Mouse (Mus musculus) CD4-positive helper T cell, adult 2 months (primary cell): ENCODE results near the gene Optc.

Source experiments
- DNase-seq: peaks from one replicate; pipeline ENCODE4 v3.0.0-alpha.2; 2012; ENCODE audit warnings: low read depth, missing footprints, low spot score

The Optc gene

DNA sequence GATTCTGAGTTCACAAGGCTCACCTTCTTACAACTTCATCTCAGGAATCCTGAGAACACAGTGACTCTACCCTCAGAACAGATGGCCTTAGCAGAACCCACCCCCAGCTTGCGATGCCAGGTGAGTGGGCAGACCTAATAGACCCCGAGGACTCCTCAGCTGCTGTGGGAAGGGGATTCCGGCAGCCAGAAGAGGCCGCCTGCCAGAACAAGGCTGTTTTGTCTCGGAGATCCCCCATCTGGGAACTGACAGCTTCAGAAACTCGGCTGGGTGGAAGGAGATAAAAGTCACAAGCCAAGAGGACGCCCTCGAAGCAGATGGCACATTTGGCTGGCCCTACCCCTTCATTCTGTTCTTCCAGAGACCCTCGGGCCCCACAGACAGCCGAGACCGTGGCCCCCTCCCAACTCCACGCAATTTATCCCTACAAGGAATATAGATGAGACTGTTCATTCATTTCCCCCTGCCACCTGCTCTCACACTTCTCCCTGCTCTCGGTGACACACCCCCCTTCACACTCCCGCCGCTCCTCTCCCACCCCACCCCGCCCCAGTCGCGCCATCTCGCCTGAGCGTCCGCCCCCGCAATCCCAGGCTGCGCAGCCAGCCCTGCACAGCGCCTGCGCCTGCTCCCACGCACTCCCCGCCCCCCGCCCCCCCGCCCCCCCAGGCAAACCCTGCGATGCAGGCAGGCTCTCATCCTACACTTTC is at the start of gene Optc:
TSS of gene Optc (minus strand) at position 51 of the 710 bp plus-strand sequence.
- peak; percentile 51 for DNase-seq

GRCm38 (mm10) chr1:133954009-133954408 is 46.2 kb upstream of the Optc start:
- DNase-seq: no peak

GRCm38 (mm10) chr1:133953261-133953742 is 45.5 kb upstream of the Optc start:
- no peak for DNase-seq

DNA sequence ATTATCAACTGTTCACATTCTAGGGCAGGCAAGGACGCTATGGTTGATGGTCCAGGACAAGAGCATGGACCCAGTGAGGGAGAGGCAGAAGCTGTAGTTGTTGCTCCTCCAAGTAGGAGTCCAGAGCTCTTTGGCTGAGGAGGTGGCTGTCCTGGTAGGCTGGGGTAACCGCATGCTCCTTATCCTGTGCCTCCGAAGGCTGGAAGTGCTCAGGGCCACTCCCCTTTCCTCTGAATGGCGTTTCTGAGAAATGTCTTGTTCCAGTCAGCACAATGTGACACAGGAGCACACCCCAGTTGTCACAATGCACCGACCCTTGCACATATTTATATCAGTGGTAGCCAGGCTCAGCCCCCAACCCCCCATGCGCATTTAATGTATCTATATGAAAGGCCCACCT is 43.8 kb upstream of the Optc start:
- DNase-seq: no peak

DNA sequence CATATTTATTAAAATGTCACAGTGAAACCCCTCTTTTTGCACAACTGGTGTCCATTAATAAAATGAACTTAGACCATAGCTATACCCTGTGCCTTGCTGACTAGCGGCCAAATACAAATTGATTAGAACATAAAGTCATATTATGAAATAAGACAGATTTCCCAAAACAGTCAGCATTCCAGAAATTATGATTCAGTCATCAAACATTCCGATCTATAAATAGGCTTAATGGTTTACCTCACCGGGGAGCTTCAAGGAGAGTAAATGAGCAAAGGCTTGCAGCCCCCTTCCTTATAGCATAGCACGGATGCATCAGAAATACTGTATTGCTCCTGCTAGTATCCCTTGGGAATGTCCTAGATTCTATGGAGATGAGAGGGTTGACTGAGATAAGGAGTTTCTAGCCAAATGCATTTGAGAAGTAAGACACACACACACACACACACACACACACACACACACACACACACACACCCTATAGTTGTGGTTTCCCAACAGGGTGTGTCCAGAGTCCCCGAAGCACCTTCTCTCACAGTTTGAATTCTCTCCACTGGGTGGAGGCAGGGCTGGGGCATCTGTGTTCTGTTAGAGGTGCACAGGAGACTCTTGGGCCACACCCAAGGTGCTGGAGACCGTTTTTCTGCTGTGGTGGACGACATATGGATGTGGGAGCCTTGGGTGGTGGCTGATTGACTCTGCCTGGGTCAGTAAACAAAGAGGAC is 42.4 kb upstream of the Optc start:
- peak; percentile 43 for DNase-seq

DNA sequence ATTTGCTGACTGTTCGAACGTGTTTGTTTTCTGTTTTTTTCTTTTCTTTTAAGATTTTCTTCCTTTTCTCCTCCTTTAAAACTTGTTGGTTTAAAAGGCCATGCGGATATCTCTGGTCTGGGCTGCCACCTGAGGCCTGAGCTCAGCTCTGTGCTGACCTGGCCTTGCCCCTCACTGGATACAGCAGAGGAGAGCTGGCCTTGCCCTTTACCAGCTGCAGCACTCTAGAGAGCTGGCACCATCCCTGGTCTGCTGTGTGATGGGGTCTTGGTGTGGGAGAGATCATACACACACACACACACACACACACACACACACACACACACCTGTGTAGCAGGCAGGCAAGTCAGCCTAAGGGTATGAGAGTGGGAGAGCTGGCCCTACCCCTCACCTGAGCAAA is 37.3 kb upstream of the Optc start:
- DNase-seq: no peak

GRCm38 (mm10) chr1:133941904-133942303 is 34.1 kb upstream of the Optc start:
- DNase-seq: no peak

GRCm38 (mm10) chr1:133941158-133941860 is 33.5 kb upstream of the Optc start:
- DNase-seq: no peak

DNA sequence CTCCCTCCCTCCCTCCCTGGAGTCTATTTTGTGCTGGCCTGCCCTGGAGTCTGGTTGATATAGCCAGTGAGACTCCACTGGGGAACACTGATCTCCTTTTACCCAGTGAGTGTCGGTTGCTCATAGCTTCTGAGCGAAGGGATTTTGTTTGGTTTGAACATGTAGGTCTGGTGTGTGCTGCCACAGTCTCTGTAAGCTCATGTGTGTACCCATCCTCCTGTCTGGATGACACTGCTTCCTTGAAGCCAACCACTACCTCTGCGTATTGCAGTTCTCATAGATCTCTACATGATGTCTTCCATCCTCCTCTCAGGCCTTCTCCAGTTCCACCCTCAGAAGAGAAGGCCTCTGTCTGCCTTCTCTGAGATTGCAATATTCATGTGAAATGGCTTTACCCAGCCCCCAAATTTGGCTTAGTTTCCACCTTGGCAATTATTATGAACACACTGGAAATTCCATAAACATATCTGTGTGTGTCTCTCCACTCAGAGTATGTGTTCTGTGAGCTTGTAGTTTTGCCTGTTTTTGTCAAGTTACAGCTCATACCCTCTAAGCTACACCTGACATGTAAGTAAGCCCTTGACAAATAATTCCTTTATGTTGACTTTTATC is 32.8 kb upstream of the Optc start:
- DNase-seq: no peak

- DNase-seq: no peak
Measured at GRCm38 (mm10) chr1:133939708-133940107, 31.9 kb upstream of the Optc start.

- no peak for DNase-seq
Measured at GRCm38 (mm10) chr1:133936169-133936568, 28.4 kb upstream of the Optc start.

DNA sequence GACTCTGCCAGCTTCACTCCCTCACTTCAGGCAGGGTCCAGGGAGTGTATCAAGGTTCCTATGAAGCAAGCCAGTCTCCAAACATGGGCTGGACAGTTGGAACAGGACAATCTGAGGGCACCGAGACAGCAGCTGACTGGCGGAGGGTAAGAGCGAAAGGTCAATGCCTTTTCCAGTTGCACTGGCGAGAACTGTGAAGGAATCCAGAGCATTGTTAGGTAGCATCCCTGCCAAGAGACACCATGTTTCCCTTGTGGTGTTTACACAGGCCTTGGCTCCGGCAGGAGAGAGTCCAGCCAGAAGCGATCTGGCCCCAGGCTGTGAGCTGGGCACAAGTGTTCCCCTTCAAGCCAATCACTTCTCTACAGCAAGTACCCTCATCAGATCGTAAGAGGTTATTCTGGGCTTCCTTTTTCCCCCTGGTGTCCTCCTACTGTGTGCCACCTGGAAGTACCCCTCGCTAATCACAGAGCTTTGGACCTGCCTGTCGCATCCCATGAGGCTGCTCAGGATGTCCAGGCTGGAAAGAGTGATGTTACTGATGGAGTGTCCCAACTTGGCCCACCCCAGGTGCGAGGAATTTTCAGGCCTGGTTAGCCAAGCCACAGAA is 26.7 kb upstream of the Optc start:
- no peak for DNase-seq

DNA sequence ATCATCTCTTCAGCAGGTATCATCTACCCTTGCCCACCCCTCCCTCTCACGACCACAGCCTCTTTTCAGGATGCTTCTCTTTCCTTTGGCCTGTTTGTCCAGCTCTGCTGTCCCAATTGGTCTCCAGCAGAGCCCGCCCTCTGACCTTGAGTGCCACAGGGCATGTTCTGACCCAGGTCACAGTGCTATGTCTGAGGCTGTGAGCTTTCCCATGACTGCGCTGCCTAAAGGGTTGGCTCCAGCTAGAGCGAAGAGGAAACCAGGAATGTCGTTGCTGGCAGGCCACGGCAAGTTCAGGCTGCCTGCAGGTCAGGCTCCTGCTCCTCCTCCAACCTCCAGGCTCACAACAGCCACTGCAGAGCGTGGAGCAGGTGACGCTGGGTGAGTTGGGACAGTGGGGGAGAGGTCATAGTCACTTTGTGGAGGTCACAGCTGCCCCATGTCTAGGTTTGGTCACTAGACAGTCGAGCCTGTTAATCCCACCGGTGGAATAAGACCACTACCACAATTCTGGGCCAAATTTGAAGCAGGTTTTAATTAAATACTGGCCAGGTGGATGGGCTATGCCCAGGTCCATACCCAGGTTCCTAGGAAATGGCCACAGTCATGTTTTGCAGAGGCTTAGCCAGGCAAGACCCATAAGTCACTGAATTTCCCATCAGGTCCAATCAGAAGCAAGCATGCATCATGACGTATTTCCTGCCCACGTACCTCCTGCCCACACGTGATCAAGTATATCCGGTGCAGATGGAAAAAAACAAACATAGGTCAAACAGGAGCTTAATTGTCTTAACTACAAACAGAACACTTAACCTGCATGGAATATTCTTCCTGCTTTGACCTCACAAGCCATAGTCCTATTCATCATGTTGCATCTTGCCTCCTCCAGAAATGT is 25.7 kb upstream of the Optc start:
- no peak for DNase-seq

DNA sequence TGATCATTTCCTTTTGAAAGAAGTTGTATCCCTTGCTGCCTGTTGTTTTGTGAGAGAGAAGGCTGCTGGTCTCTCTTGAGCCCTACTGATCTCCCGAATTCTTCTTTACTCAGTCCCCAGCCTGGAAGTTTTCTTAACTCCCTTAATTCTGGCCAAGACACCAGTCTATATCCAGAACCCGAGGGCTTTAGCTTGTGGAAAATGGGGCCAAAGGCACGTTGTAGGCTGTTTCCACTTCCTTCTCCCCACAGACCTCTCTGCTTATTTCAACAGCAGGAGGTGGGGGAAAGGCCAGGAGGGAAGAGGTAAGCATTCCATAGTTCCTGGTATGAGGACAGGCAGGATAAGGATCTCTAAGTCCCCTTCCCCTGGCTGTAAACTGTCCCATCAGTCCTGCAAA is 22.2 kb upstream of the Optc start:
- no peak for DNase-seq

GRCm38 (mm10) chr1:133925223-133925622 is 17.4 kb upstream of the Optc start:
- DNase-seq: no peak

GRCm38 (mm10) chr1:133924141-133924875 is 16.5 kb upstream of the Optc start:
- no peak for DNase-seq

DNA sequence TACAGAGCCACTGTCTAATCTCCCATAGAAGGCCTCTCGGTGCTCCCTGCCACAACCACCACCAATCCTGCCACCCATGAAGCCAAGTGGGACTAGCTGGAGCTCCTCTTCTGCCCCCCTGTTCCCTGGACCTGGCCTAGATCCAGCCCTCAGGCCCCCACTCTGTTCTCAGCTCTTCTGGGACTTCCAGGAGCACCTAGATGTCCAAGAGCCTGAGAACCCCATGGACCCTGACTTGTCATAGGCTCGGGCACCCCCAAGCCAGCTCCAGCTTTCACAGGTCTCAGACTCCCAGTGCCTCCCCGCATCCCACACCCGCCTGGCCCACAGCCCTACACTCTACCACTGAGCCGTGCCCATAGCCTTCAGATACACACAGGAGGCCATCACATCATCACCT is 15.3 kb upstream of the Optc start:
- no peak for DNase-seq

DNA sequence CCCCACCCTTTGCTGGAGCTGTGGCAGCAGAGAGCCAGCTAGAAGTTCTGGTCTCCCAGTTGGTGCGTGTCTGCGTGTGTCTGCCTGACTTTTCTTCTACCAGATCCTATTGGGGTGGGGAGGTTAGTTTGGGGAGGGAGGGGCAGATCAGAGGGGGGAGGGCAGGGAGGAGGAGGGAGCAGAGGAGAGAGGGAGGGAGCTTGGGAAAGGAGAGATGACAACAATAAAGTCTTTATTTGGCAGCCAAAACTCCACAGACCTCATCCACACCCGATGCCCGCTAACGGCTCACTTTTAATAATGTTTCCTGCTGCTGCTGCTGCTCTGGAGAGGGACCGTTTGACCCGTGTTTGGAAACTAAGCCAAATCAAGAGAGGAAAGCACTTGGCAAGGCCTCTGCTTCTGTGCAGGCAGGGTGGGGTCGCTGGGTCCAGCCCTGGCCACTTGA is 13.5 kb upstream of the Optc start, which contains the start of gene Prelp:
TSS of gene Prelp (minus strand) at position 111 of the 448 bp plus-strand sequence.
- no peak for DNase-seq

- DNase-seq: no peak
Measured at GRCm38 (mm10) chr1:133920876-133921275, 13.1 kb upstream of the Optc start.

DNA sequence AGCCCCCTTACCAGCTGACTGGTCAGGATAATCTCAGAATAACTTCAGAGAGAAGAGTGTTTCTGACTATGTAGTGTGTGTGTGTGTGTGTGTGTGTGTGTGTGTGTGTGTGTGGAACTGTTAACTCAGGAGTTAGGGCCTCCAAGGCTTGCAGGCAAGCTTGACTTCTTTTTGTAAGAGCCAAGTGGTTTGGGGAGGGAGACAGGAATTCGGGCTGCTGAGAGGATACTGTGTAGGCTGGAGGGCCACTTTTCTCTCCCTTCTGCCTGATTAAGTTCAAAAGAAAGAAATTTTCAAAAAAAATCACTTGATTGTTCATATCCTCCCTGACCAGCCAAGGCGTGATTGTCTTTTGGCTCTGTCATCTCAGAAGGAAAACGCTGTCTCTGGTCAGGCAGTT is 12.6 kb upstream of the Optc start:
- DNase-seq: no peak
